Mouse (Mus musculus) embryonic facial prominence, embryonic 12.5 days (tissue): Measurements from ENCODE around the gene Gm10696. TPM values are rescaled to one million over a fixed set of nuclear protein-coding genes. Genes with fewer than 3 reads are reported as not detected.
"Not testable (repeated sequence)": the region's sequence is repeated elsewhere in the genome, so short reads cannot be mapped to it uniquely, and the experiment has no call there.

ENCODE experiments used
- ATAC-seq: fragments of 200-750 bp; cut with Nextera tagmentation; 2 replicates; pipeline ENCODE4 v1.8.0; 2017; ENCODE audit not compliant: insufficient number of reproducible peaks, insufficient read depth, low FRiP score, low TSS enrichment
- H3K27ac ChIP-seq: fragments of 300-500 bp; sonication (generic); 2 replicates; pipeline ENCODE4 v1.5.1; 2016; ENCODE audit warnings: mild to moderate bottlenecking
- H3K27me3 ChIP-seq: fragments of 300-500 bp; sonication (generic); 2 replicates; pipeline ENCODE4 v1.6.1; 2016; ENCODE audit warnings: mild to moderate bottlenecking, moderate library complexity
- H3K36me3 ChIP-seq: fragments of 300-500 bp; sonication (generic); 2 replicates; pipeline ENCODE4 v1.6.1; 2016; ENCODE audit warnings: mild to moderate bottlenecking
- H3K4me1 ChIP-seq: fragments of 300-500 bp; sonication (generic); 2 replicates; pipeline ENCODE4 v1.6.1; 2016
- H3K4me2 ChIP-seq: fragments of 300-500 bp; sonication (generic); replicated peaks from 2 replicates; pipeline ENCODE4 v1.6.1; 2016; ENCODE audit warnings: mild to moderate bottlenecking, moderate library complexity
- H3K4me3 ChIP-seq: fragments of 300-500 bp; sonication (generic); 2 replicates; pipeline ENCODE4 v1.5.1; 2016; ENCODE audit warnings: mild to moderate bottlenecking
- H3K9ac ChIP-seq: fragments of 300-500 bp; sonication (generic); 2 replicates; pipeline ENCODE4 v1.6.1; 2016; ENCODE audit warnings: mild to moderate bottlenecking, moderate library complexity
- H3K9me3 ChIP-seq: fragments of 300-500 bp; sonication (generic); 2 replicates; pipeline ENCODE4 v1.6.1; 2016; ENCODE audit warnings: mild to moderate bottlenecking, moderate library complexity
- WGBS: fragments of 180-500 bp; shearing (Covaris S2); methylation state at CpG from one replicate; pipeline ENCODE4 v1.1.7; 2016; 5-methylcytosine and 5-hydroxymethylcytosine counted together
- polyA plus RNA-seq: library from polyadenylated mRNA; unstranded; fragments of >200 nt; fragmentation: Nextera tagmentation; extraction: Ambion mirVana; gene quantifications from 2 replicates; pipeline ENCODE4 v1.2.1, GENCODE M21; 2016

The Gm10696 gene
- not detected in 2 replicates for polyA plus RNA-seq

DNA sequence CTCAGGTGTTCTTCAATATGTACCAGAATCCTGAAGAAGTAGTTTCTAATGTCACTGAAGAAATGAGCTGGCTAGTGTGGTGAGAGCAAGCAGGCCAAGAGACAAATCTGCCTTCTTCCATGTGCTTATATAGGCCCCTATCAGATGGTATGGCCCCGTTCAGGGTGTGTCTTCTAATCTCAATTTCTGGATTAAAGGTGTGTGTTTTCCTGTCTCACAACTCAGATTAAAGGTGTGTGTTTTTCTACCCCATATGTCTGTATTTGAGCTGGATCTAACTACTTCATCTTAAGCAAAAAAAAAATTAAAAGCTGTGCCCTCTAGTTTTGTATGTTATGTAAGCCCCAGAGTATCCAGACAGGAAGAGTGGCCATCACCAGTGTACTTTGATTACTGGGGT lies at the start of gene Gm10696:
Gene Gm10696, minus strand, starts transcription at position 101 of the 400 bp plus-strand sequence.
- WGBS: 82% methylated on average over 1 of the region's 1 CpGs
- not testable (repeated sequence) for H3K9me3 ChIP-seq, H3K4me3 ChIP-seq, H3K4me1 ChIP-seq, H3K27me3 ChIP-seq, H3K9ac ChIP-seq, H3K4me2 ChIP-seq, H3K36me3 ChIP-seq, H3K27ac ChIP-seq, ATAC-seq

DNA sequence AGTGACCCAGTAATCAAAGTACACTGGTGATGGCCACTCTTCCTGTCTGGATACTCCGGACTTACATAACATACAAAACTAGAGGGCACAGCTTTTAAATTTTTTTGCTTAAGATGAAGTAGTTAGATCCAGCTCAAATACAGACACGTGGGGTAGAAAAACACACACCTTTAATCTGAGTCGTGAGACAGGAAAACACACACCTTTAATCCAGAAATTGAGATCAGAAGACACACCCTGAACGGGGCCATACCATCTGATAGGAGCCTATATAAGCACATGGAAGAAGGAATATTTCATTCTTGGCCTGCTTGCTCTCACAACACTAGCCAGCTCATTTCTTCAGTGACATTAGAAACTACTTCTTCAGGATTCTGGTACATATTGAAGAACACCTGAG lies 18.4 kb upstream of the Gm10696 start, which contains the start of gene Gm5286:
Gene Gm5286, plus strand, starts transcription at position 301 of the 400 bp plus-strand sequence.
- H3K4me1 ChIP-seq, H3K9me3 ChIP-seq, H3K36me3 ChIP-seq, H3K4me2 ChIP-seq, H3K27me3 ChIP-seq, ATAC-seq, H3K27ac ChIP-seq, H3K4me3 ChIP-seq, H3K9ac ChIP-seq: not testable (repeated sequence)
- WGBS: 80% methylated on average over 3 of the region's 4 CpGs

DNA sequence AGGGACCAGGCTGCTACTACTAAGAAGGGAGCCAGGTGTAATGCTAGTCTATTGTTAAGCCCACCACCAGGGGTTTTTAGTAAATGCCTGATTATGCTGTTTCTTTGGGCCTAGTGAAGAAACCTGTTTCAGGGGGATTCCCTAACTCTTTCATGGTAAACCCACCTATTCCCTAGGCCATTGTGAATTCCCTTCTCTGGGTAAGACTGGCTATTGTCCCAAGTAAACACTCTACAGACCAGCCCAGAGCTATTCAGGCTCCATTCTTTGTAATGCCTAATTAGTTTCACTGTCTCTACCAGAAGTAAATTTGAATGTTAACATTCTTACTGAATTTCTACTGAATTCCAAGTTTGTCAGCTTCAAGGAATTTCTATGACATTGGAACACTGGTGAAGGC lies 10.6 kb downstream of the Gm10696 start:
- not testable (repeated sequence) for H3K27me3 ChIP-seq, ATAC-seq

More for the DNA sequence above, 10.6 kb downstream of the Gm10696 start:
- not testable (repeated sequence) for H3K4me1 ChIP-seq, H3K36me3 ChIP-seq, H3K9ac ChIP-seq, H3K9me3 ChIP-seq, H3K4me2 ChIP-seq, H3K4me3 ChIP-seq, H3K27ac ChIP-seq

Other genes with a start within 250 kb of the Gm10696 start
- gene Gm9117, start 234.7 kb downstream of the Gm10696 start, polyA plus RNA-seq: not detected in 2 replicates
- gene Tdpoz5, start 216.9 kb downstream of the Gm10696 start, polyA plus RNA-seq: not detected in 2 replicates
- not detected in 2 replicates for gene Gm9125, start 123.3 kb downstream of the Gm10696 start, polyA plus RNA-seq
- gene Gm10697, start 105.5 kb downstream of the Gm10696 start, polyA plus RNA-seq: not detected in 2 replicates
- gene Gm5286, start 18.5 kb upstream of the Gm10696 start, polyA plus RNA-seq: not detected in 2 replicates
- gene Gm4778, start 85.8 kb upstream of the Gm10696 start, polyA plus RNA-seq: not detected in 2 replicates
- 11.7 and 12.3 TPM in 2 replicates for gene Them4, start 131.9 kb upstream of the Gm10696 start, polyA plus RNA-seq
- not detected in 2 replicates for gene Them5, start 163.9 kb upstream of the Gm10696 start, polyA plus RNA-seq
- gene C2cd4d, start 184.2 kb upstream of the Gm10696 start, polyA plus RNA-seq: 2.8 and 3.6 TPM in 2 replicates
- gene Rorc, start 194.6 kb upstream of the Gm10696 start, polyA plus RNA-seq: 0.72 and 0.88 TPM in 2 replicates
- 0.06 and 0.12 TPM in 2 replicates for gene Lingo4, start 220.3 kb upstream of the Gm10696 start, polyA plus RNA-seq
- 11.8 and 13.9 TPM in 2 replicates for gene Tdrkh, start 235.1 kb upstream of the Gm10696 start, polyA plus RNA-seq